Mouse (Mus musculus) MEL (cell line): Measurements from ENCODE around the gene Enpep.

Experiments used
- CTCF ChIP-seq, 3 experiments: IDR thresholded peaks in 2 of 3; conservative IDR thresholded peaks in 1 of 3; 2 replicates each; pipeline ENCODE4 v1.5.1; 2011 to 2012; ENCODE audit warnings: low read length in 3 of 3, low read depth in 2 of 3, mild to moderate bottlenecking in 2 of 3, improper control_type of control experiment in 1 of 3, inconsistent platforms in 1 of 3, mixed read lengths in 1 of 3, moderate library complexity in 1 of 3; ENCODE audit not compliant: control insufficient read depth in 1 of 3, insufficient read depth in 1 of 3, poor library complexity in 1 of 3, severe bottlenecking in 1 of 3
- EP300 ChIP-seq, 2 experiments: IDR thresholded peaks; 2 replicates each; pipeline ENCODE4 v1.6.1; 2011; ENCODE audit warnings: improper control_type of control experiment in 2 of 2, low read length in 2 of 2, low read depth in 1 of 2, mild to moderate bottlenecking in 1 of 2
- GATA1 ChIP-seq: IDR thresholded peaks from 2 replicates; pipeline ENCODE4 v1.6.1; 2011; ENCODE audit warnings: low read depth, low read length, improper control_type of control experiment
- MAZ ChIP-seq: IDR thresholded peaks from 2 replicates; pipeline ENCODE4 v1.6.1; 2012; ENCODE audit warnings: low read depth, mild to moderate bottlenecking, inconsistent platforms, low read length, improper control_type of control experiment
- POLR2A ChIP-seq, 2 experiments: IDR thresholded peaks; 2 replicates each; pipeline ENCODE4 v1.6.1; 2011 to 2012; ENCODE audit warnings: low read length in 2 of 2, mild to moderate bottlenecking in 2 of 2, control low read depth in 1 of 2, improper control_type of control experiment in 1 of 2, low read depth in 1 of 2, moderate library complexity in 1 of 2; ENCODE audit not compliant: control insufficient read depth in 1 of 2, insufficient read depth in 1 of 2, poor library complexity in 1 of 2
- RAD21 ChIP-seq: IDR thresholded peaks from 2 replicates; pipeline ENCODE4 v1.6.1; 2011; ENCODE audit warnings: mild to moderate bottlenecking, low read depth, low read length, improper control_type of control experiment
- SIN3A ChIP-seq: IDR thresholded peaks from 2 replicates; pipeline ENCODE4 v1.6.1; 2012; ENCODE audit warnings: low read length, improper control_type of control experiment, inconsistent platforms
- TAL1 ChIP-seq: IDR thresholded peaks from 2 replicates; pipeline ENCODE4 v1.6.1; 2012; ENCODE audit warnings: mild to moderate bottlenecking, inconsistent platforms, low read length, moderate library complexity, mixed read lengths
- UBTF ChIP-seq: IDR thresholded peaks from 2 replicates; pipeline ENCODE4 v1.6.1; 2012; ENCODE audit warnings: low read depth, mild to moderate bottlenecking, inconsistent platforms, low read length, improper control_type of control experiment, moderate library complexity, borderline replicate concordance; ENCODE audit not compliant: insufficient read depth

GRCm38 (mm10) chr3:129328056-129328455, 4.5 kb downstream of the Enpep start:
- TF ChIP-seq MAZ (no peak), RAD21 (no peak), CTCF (IDR thresholded peaks at IDR 0.05 in 2 of 3, conservative IDR thresholded peaks at IDR 0.05 in 1 of 3; ENCODE audit: control insufficient read depth in 1 of 3, insufficient read depth in 1 of 3, low read depth in 2 of 3, low read length in 3 of 3, poor library complexity in 1 of 3, severe bottlenecking in 1 of 3) (no peak), SIN3A (no peak), EP300 (IDR thresholded peaks at IDR 0.05; ENCODE audit: low read depth in 1 of 2, low read length in 2 of 2) (no peak), POLR2A (IDR thresholded peaks at IDR 0.05; ENCODE audit: control insufficient read depth in 1 of 2, insufficient read depth in 1 of 2, low read depth in 1 of 2, low read length in 2 of 2, poor library complexity in 1 of 2) (no peak), GATA1 (no peak), TAL1 (no peak), UBTF (no peak)
